ENCODE assay signal across 15 mouse cellular contexts in the genomic region with DNA sequence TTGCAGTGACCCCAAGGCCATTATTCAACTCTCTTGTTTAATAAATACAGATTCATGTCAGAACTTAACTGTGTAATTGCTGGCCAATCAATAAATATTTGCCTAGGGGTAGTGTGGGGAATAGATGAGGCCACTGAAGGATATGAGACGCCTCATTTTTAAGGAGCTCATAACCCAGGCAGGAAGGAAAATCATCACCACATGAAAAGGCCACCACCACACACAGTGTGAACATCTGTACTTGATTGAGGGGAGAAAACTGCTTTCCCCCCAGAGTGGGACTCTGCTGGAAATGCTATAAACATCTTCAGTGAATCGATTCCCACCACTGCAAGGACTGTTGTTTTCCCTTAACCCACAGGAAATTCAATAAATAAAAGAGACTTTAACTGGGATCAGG.
DNase-seq lines count a peak whose midpoint lies in the region; ATAC-seq lines count a peak whose summit lies in the region.
"Had no signal": no experiment of that assay in that cellular context is flagged by ENCODE, and none has a peak within 500 bp of the region (broad histone marks: within the 10 kb centered on the region; RNA-seq: fewer than 3 reads in every experiment).

No protein-coding gene starts in this region.

- H3K4me2 ChIP-seq in midbrain, embryonic 12.5 days (replicated peaks) = no peak overlapping the region
- H3K4me2 ChIP-seq in midbrain, embryonic 15.5 days = no peak overlapping the region
- H3K4me2 ChIP-seq in hindbrain, embryonic 12.5 days (replicated peaks) = no peak overlapping the region
- H3K4me2 ChIP-seq: heart, embryonic 15.5 days; kidney, embryonic 15.5 days had no signal

- peak; percentile 31 for DNase-seq in embryo, embryonic 11.5 days (ENCODE audit: low read depth, low spot score)
- DNase-seq in mesoderm, embryonic 11.5 days (ENCODE audit: low read depth, low spot score) = peak; percentile 30
- DNase-seq in adrenal gland, postnatal 36 days = no peak
- DNase-seq in kidney, postnatal 14 days = no peak
- DNase-seq in ovary, adult 18-20 months (ENCODE audit: low spot score) = no peak
- DNase-seq: adrenal gland, postnatal 10 days; cerebellum, postnatal 10 days; liver, postnatal 0 days; lung, postnatal 4 days had no signal

- WGBS in midbrain, embryonic 12.5 days = 70% methylated on average over 2 of the region's 2 CpGs
- 72% methylated on average over 2 of the region's 2 CpGs for WGBS in midbrain, embryonic 15.5 days
- 49% methylated on average over 2 of the region's 2 CpGs for WGBS in hindbrain, embryonic 12.5 days

- H3K27me3 ChIP-seq in midbrain, embryonic 12.5 days = no peaks in the 10 kb centered on the region
- H3K27me3 ChIP-seq in midbrain, embryonic 15.5 days (replicated peaks) = no peaks in the 10 kb centered on the region
- H3K27me3 ChIP-seq in hindbrain, embryonic 12.5 days = no peaks in the 10 kb centered on the region
- H3K27me3 ChIP-seq: heart, embryonic 15.5 days; kidney, embryonic 15.5 days had no signal

- ATAC-seq in midbrain, embryonic 12.5 days (ENCODE audit: low FRiP score, low read depth) = peak; percentile 41
- ATAC-seq in midbrain, embryonic 15.5 days (replicated peaks) = no peak
- ATAC-seq in hindbrain, embryonic 12.5 days (ENCODE audit: low FRiP score) = peak; percentile 29; the same call in 1 of the 2 replicates
- ATAC-seq: liver, postnatal 0 days had no signal

- no peaks in the 10 kb centered on the region for H3K9me3 ChIP-seq in midbrain, embryonic 12.5 days
- H3K9me3 ChIP-seq in midbrain, embryonic 15.5 days = no peaks in the 10 kb centered on the region
- H3K9me3 ChIP-seq in hindbrain, embryonic 12.5 days (replicated peaks) = no peaks in the 10 kb centered on the region
- H3K9me3 ChIP-seq: heart, embryonic 15.5 days; kidney, embryonic 15.5 days had no signal

- H3K36me3 ChIP-seq in midbrain, embryonic 12.5 days = no peaks in the 10 kb centered on the region
- H3K36me3 ChIP-seq in midbrain, embryonic 15.5 days (replicated peaks) = no peaks in the 10 kb centered on the region
- H3K36me3 ChIP-seq in hindbrain, embryonic 12.5 days = no peaks in the 10 kb centered on the region
- H3K36me3 ChIP-seq: G1E; heart, embryonic 15.5 days; kidney, embryonic 15.5 days had no signal

- no peaks in the 10 kb centered on the region for H3K4me1 ChIP-seq in midbrain, embryonic 12.5 days
- H3K4me1 ChIP-seq in midbrain, embryonic 15.5 days = no peaks in the 10 kb centered on the region
- no peaks in the 10 kb centered on the region for H3K4me1 ChIP-seq in hindbrain, embryonic 12.5 days
- H3K4me1 ChIP-seq: heart, embryonic 15.5 days had no signal

- no peak overlapping the region for H3K4me3 ChIP-seq in midbrain, embryonic 12.5 days
- H3K4me3 ChIP-seq in midbrain, embryonic 15.5 days = no peak overlapping the region
- no peak overlapping the region for H3K4me3 ChIP-seq in hindbrain, embryonic 12.5 days
- H3K4me3 ChIP-seq: heart, embryonic 15.5 days; kidney, embryonic 15.5 days had no signal

- H3K9ac ChIP-seq in midbrain, embryonic 12.5 days (replicated peaks) = no peak overlapping the region
- no peak overlapping the region for H3K9ac ChIP-seq in midbrain, embryonic 15.5 days
- H3K9ac ChIP-seq in hindbrain, embryonic 12.5 days = no peak overlapping the region
- H3K9ac ChIP-seq: heart, embryonic 15.5 days; kidney, embryonic 15.5 days; liver, postnatal 0 days had no signal

- H3K27ac ChIP-seq in midbrain, embryonic 12.5 days (replicated peaks) = no peak overlapping the region
- no peak overlapping the region for H3K27ac ChIP-seq in midbrain, embryonic 15.5 days
- H3K27ac ChIP-seq in hindbrain, embryonic 12.5 days = no peak overlapping the region
- H3K27ac ChIP-seq: heart, embryonic 15.5 days; kidney, embryonic 15.5 days had no signal

Comparison
In these comparisons a context has a peak if more than half of its experiments do, and no peak if none do; other contexts are left out.
1. DNase-seq: peak in embryo, embryonic 11.5 days (single experiment) and mesoderm, embryonic 11.5 days (single experiment); none in adrenal gland, postnatal 36 days (0 of 2), kidney, postnatal 14 days (single experiment) and ovary, adult 18-20 months (single experiment).